8 mouse cellular contexts compared by ENCODE assay signal in the genomic region with DNA sequence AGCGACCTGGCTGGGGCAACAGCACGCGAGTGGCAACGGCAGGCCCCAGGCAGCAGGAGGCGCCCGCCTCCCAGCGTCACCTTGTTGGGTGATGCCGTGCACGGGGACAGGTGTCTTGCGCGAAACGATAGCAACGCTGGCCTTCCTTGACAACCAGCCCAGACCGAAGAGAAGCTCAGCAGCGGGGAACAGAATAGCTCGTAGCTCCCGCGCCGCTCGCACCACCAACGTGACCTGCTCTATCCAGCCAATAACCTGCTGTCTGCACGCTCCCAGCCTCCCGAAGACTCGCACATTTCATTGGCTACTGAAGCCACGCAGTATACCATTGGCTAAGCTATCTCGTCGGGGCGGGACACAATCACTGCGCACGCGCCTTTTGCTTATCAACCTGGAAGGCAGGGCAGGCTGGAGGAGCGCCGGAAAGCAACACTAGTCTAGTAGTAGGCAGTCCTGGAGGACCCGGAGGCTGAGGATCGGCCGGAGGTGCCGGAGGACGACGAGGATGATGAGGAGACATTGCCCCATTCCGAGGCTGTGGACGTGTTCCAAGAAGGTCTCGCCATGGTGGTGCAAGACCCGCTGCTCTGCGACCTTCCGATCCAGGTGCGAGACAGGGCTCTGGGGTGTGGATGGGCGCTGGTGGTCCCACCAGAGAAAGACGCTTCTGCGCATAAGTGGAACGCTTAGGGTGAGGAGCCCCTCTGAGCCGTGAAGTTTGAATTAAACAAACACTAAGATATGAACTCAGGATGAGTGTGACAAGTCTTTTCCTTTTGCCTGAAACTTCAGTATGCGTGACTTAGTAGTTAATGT. TPM values are rescaled to one million over a fixed set of nuclear protein-coding genes. Genes with fewer than 3 reads are reported as not detected.
DNase-seq lines count a peak whose midpoint lies in the region; ATAC-seq and TF ChIP-seq lines count a peak whose summit lies in the region.

A gene (plus strand): TSS at position 358 of the 816 bp plus-strand sequence.

- peak within 1 kb of the TSS; percentile 91 for H3K4me3 ChIP-seq in bone marrow, adult 2 months (replicated peaks; ENCODE audit: control insufficient read depth, low read depth, low read length)
- H3K4me3 ChIP-seq in embryonic facial prominence, embryonic 15.5 days (replicated peaks): peak within 1 kb of the TSS; percentile 76
- H3K4me3 ChIP-seq in kidney, embryonic 14.5 days (ENCODE audit: low read length): peak within 1 kb of the TSS; percentile 76
- peak within 1 kb of the TSS; percentile 59 for H3K4me3 ChIP-seq in limb, embryonic 15.5 days

- TF ChIP-seq POLR2A in bone marrow, adult 2 months (IDR thresholded peaks at IDR 0.05; ENCODE audit: borderline replicate concordance, control insufficient read depth, low read depth, low read length): peak; percentile 72; the same call in 1 of the 2 replicates

- peak; percentile 98 for DNase-seq in 416B (ENCODE audit: low read depth)
- DNase-seq in heart, adult 9 months (ENCODE audit: low spot score in 2 of 2): peak; percentile 98
- DNase-seq in monocyte, adult 2 months (ENCODE audit: low read depth in 1 of 2, low spot score in 2 of 2): peak; percentile 87 to 88
- DNase-seq in spleen, postnatal 36 days (ENCODE audit: low spot score in 2 of 2): peak; percentile 96 to 97

- H3K9ac ChIP-seq in embryonic facial prominence, embryonic 15.5 days: peak within 1 kb of the TSS; percentile 81
- H3K9ac ChIP-seq in kidney, embryonic 14.5 days (ENCODE audit: low read depth, low read length): peak within 1 kb of the TSS; percentile 80
- H3K9ac ChIP-seq in limb, embryonic 15.5 days: peak within 1 kb of the TSS; percentile 63

- H3K27ac ChIP-seq in bone marrow, adult 2 months (ENCODE audit: control insufficient read depth, insufficient read depth, low read depth, low read length, poor library complexity): peak within 1 kb of the TSS; percentile 49
- peak within 1 kb of the TSS; percentile 34; the same call in 1 of the 2 replicates for H3K27ac ChIP-seq in embryonic facial prominence, embryonic 15.5 days (replicated peaks)
- H3K27ac ChIP-seq in kidney, embryonic 14.5 days (ENCODE audit: low read depth, low read length): no peak within 1 kb of the TSS
- H3K27ac ChIP-seq in limb, embryonic 15.5 days: peak within 1 kb of the TSS; percentile 17; the same call in 1 of the 2 replicates

- no peaks in the 10 kb centered on the region for H3K9me3 ChIP-seq in embryonic facial prominence, embryonic 15.5 days (replicated peaks)
- no peaks in the 10 kb centered on the region for H3K9me3 ChIP-seq in kidney, embryonic 14.5 days (ENCODE audit: control insufficient read depth, low read length)
- H3K9me3 ChIP-seq in limb, embryonic 15.5 days: no peaks in the 10 kb centered on the region

- WGBS in bone marrow, adult 2 months: under 1% methylated on average over 52 of the region's 52 CpGs
- under 1% methylated on average over 52 of the region's 52 CpGs for WGBS in embryonic facial prominence, embryonic 15.5 days
- WGBS in kidney, embryonic 14.5 days: under 1% methylated on average over 52 of the region's 52 CpGs
- under 1% methylated on average over 52 of the region's 52 CpGs for WGBS in limb, embryonic 15.5 days

- TF ChIP-seq CTCF in bone marrow, adult 2 months (IDR thresholded peaks at IDR 0.05; ENCODE audit: control insufficient read depth, insufficient read depth, low read length): peak; percentile 29; the same call in 1 of the 2 replicates

- peak; percentile 99 for ATAC-seq in embryonic facial prominence, embryonic 15.5 days (ENCODE audit: insufficient number of reproducible peaks, low FRiP score, low TSS enrichment, low read depth)
- peak; percentile 100 for ATAC-seq in kidney, embryonic 14.5 days (ENCODE audit: low FRiP score, low TSS enrichment)
- ATAC-seq in limb, embryonic 15.5 days (ENCODE audit: insufficient number of reproducible peaks, low FRiP score, low TSS enrichment, low read depth): peak; percentile 100

- peak within 1 kb of the TSS; percentile 80 for H3K4me2 ChIP-seq in embryonic facial prominence, embryonic 15.5 days (replicated peaks)
- peak within 1 kb of the TSS; percentile 82 for H3K4me2 ChIP-seq in kidney, embryonic 14.5 days (replicated peaks; ENCODE audit: low read depth, low read length)
- peak within 1 kb of the TSS; percentile 70 for H3K4me2 ChIP-seq in limb, embryonic 15.5 days

- no peaks in the 10 kb centered on the region for H3K27me3 ChIP-seq in embryonic facial prominence, embryonic 15.5 days
- H3K27me3 ChIP-seq in kidney, embryonic 14.5 days (ENCODE audit: control insufficient read depth, insufficient read depth, low read length): no peaks in the 10 kb centered on the region
- H3K27me3 ChIP-seq in limb, embryonic 15.5 days: no peaks in the 10 kb centered on the region

- H3K36me3 ChIP-seq in embryonic facial prominence, embryonic 15.5 days: peaks cover 33% of the 10 kb centered on the region
- H3K36me3 ChIP-seq in kidney, embryonic 14.5 days (ENCODE audit: control insufficient read depth, insufficient read depth, low read length): peaks cover 28% of the 10 kb centered on the region
- H3K36me3 ChIP-seq in limb, embryonic 15.5 days: peaks cover 33% of the 10 kb centered on the region

- H3K4me1 ChIP-seq in bone marrow, adult 2 months (ENCODE audit: control insufficient read depth, insufficient read depth, low read length): no peaks in the 10 kb centered on the region; the same call in 1 of the 2 replicates
- peaks cover 10% of the 10 kb centered on the region for H3K4me1 ChIP-seq in embryonic facial prominence, embryonic 15.5 days
- peaks cover 5% of the 10 kb centered on the region; the same call in 1 of the 2 replicates for H3K4me1 ChIP-seq in kidney, embryonic 14.5 days (ENCODE audit: control insufficient read depth, insufficient read depth, low read length)
- H3K4me1 ChIP-seq in limb, embryonic 15.5 days: peaks cover 13% of the 10 kb centered on the region

RNA-seq across cellular contexts. Expression of the gene that starts here (rescaled TPM):
- polyA plus RNA-seq in bone marrow, adult 2 months (2011; ENCODE audit: insufficient read depth, insufficient read length, low replicate concordance, missing spikeins): 61.6 and 71.3 TPM in 2 replicates
- 47.8 and 48.3 TPM in 2 replicates for polyA plus RNA-seq in embryonic facial prominence, embryonic 15.5 days (2015; fragmentation: Nextera tagmentation; extraction: Ambion mirVana)
- 71.7 and 90.6 TPM in 2 replicates for polyA plus RNA-seq in kidney, embryonic 14.5 days (2014; fragmentation: Nextera tagmentation; extraction: Ambion mirVana)
- 45.6 and 48.1 TPM in 2 replicates for polyA plus RNA-seq in limb, embryonic 15.5 days (2015; fragmentation: Nextera tagmentation; extraction: Ambion mirVana)
